Mouse (Mus musculus): ENCODE measurements around the gene Asgr1. TPM values are rescaled to one million over a fixed set of nuclear protein-coding genes. Genes with fewer than 3 reads are reported as not detected.

The Asgr1 gene
- polyA plus RNA-seq, 1 experiment from 2014 or later, result 458 TPM

DNA sequence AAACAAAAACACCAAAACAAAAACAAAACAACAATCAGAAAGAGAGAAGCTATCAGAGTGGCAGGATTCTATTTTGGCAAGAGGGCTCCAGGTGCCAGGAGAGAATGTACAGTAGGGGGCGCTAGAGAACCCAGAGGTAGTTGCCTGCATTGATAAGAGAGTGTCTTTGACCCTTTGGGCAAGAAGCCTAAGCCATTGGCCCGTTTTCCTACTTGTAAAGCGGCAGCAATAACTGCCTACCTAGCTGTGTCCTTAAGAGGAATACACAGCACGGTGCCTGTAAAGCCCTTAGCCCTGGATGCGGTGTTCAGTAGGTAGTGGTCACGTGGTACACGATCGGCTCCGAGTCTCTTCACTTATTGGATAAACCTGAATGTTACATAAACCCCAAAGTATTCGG, 4.1 kb upstream of the Asgr1 start:
- DNase-seq (no peak), ATAC-seq (no peak)
- 63% methylated on average over 10 of the region's 10 CpGs for WGBS (ENCODE audit: insufficient replicate concordance)
- H3K9ac ChIP-seq (replicated peaks), result no peak overlapping the region
- no peak overlapping the region for H3K27ac ChIP-seq (ENCODE audit: low read depth)
- no peaks in the 10 kb centered on the region for H3K9me3 ChIP-seq (ENCODE audit: low read length)
- no peaks in the 10 kb centered on the region for H3K27me3 ChIP-seq (ENCODE audit: insufficient read depth, low read length)
- no peak overlapping the region for H3K4me3 ChIP-seq (ENCODE audit: low read depth, low read length)
- no peak overlapping the region for H3K4me2 ChIP-seq (ENCODE audit: low read depth, low read length)
- TF ChIP-seq CTCF (IDR thresholded peaks at IDR 0.05; ENCODE audit: low read depth) (peak; percentile 56), EP300 (IDR thresholded peaks at IDR 0.05; ENCODE audit: low read depth) (no peak)
- no peaks in the 10 kb centered on the region for H3K4me1 ChIP-seq (ENCODE audit: insufficient read depth)
- no peaks in the 10 kb centered on the region for H3K36me3 ChIP-seq (replicated peaks; ENCODE audit: insufficient read depth, low read length)

DNA sequence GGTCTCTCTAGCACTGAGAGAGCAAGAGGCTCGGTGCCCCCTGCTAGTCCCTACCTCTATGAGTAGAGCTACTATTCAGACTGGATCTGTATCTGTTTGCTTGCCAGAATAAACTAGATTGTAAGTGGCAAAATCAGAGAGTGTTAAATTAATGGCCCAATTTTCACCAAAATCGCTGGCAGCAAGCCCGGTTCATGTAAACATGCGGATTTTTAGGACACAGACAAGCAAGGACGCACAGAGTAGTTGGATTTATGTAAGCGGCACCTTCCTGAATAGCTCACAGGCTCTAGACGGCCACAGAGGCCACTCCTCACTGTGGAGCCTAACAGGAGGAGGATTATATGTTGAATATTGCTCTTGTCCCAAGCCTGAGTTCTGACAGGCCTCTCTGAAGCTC, 729 bp upstream of the Asgr1 start:
- no peak overlapping the region for H3K4me2 ChIP-seq (ENCODE audit: low read depth, low read length)
- no peak overlapping the region for H3K9ac ChIP-seq (replicated peaks)
- TF ChIP-seq CTCF (IDR thresholded peaks at IDR 0.05; ENCODE audit: low read depth) (no peak), EP300 (IDR thresholded peaks at IDR 0.05; ENCODE audit: low read depth) (no peak)
- H3K9me3 ChIP-seq (ENCODE audit: low read length), result no peaks in the 10 kb centered on the region
- ATAC-seq, result no peak
- 60% methylated on average over 7 of the region's 7 CpGs for WGBS (ENCODE audit: insufficient replicate concordance)
- no peak overlapping the region for H3K4me3 ChIP-seq (ENCODE audit: low read depth, low read length)
- H3K27ac ChIP-seq (ENCODE audit: low read depth), result peak overlapping the region; percentile 88
- no peaks in the 10 kb centered on the region for H3K4me1 ChIP-seq (ENCODE audit: insufficient read depth)
- no peak for DNase-seq
- H3K36me3 ChIP-seq (replicated peaks; ENCODE audit: insufficient read depth, low read length), result peaks cover 6% of the 10 kb centered on the region; the same call in 1 of the 2 replicates
- no peaks in the 10 kb centered on the region for H3K27me3 ChIP-seq (ENCODE audit: insufficient read depth, low read length)

DNA sequence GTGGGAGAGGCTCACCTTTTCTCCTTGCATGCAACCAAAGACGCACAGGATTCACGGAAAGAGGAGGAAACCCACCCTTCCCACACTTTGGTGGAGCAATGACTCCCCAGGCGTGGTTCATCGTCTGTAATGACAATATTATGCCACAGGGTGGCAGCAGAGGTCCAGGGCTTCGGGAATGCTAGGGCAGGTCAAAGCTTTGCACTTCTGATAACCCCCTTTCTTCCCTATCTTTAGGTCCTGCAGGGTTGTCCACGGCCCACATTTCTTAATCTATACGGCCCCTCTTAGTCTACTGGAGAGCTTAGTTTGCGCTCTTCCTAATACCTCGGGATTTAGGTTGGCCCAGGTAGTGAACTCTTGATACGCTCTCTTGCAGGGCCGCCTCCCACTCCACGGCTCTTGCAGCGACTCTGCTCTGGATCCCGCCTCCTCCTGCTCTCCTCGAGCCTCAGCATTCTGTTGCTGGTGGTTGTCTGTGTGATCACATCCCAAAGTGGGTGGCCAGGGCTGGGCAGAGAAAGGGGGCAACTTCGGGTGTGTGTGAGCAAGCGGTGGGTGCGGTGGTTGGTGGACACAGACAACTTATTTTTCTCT, 1.8 kb downstream of the Asgr1 start:
- ATAC-seq, result peak; percentile 16; the same call in 1 of the 2 replicates
- Histone ChIP-seq H3K9ac (replicated peaks) (peak overlapping the region; percentile 13; the same call in 1 of the 2 replicates), H3K27me3 (ENCODE audit: insufficient read depth, low read length) (no peaks in the 10 kb centered on the region), H3K4me1 (ENCODE audit: insufficient read depth) (no peaks in the 10 kb centered on the region), H3K4me2 (ENCODE audit: low read depth, low read length) (peak overlapping the region; percentile 71), H3K9me3 (ENCODE audit: low read length) (no peaks in the 10 kb centered on the region), H3K36me3 (replicated peaks; ENCODE audit: insufficient read depth, low read length) (peaks cover 6% of the 10 kb centered on the region), H3K27ac (ENCODE audit: low read depth) (peak overlapping the region; percentile 88), H3K4me3 (ENCODE audit: low read depth, low read length) (peak overlapping the region; percentile 38)
- WGBS (ENCODE audit: insufficient replicate concordance), result 32% methylated on average over 18 of the region's 18 CpGs
- TF ChIP-seq CTCF (IDR thresholded peaks at IDR 0.05; ENCODE audit: low read depth) (peak; percentile 95), EP300 (IDR thresholded peaks at IDR 0.05; ENCODE audit: low read depth) (no peak)
- peak; percentile 85 for DNase-seq

DNA sequence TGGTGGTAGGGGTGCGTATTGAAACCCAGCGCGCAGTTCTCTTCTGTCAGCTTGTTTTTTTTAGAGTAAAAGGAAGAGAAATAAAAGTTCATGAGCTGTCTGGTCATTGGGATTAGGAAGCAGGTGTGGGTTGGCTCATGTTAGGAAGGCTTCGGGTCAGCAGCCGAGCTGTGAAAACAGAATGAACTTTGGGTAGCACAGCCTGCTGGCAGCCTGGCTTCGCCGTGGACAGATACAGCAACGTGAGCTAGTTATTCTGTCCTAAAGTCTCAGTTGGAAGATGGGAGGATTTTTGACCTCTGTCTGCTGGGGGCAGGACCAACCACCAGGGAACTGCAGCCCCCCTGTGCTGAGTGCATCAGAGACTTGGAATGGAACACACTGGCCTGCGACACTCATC, 3.9 kb downstream of the Asgr1 start:
- WGBS (ENCODE audit: insufficient replicate concordance), result 80% methylated on average over 9 of the region's 9 CpGs
- H3K27me3 ChIP-seq (ENCODE audit: insufficient read depth, low read length), result no peaks in the 10 kb centered on the region
- no peak overlapping the region for H3K9ac ChIP-seq (replicated peaks)
- no peaks in the 10 kb centered on the region for H3K9me3 ChIP-seq (ENCODE audit: low read length)
- DNase-seq (no peak), ATAC-seq (no peak)
- H3K36me3 ChIP-seq (replicated peaks; ENCODE audit: insufficient read depth, low read length), result peaks cover 6% of the 10 kb centered on the region
- no peak overlapping the region for H3K4me2 ChIP-seq (ENCODE audit: low read depth, low read length)
- H3K27ac ChIP-seq (ENCODE audit: low read depth), result no peak overlapping the region
- H3K4me3 ChIP-seq (ENCODE audit: low read depth, low read length), result no peak overlapping the region
- TF ChIP-seq CTCF (IDR thresholded peaks at IDR 0.05; ENCODE audit: low read depth), result no peak
- no peak for TF ChIP-seq EP300 (IDR thresholded peaks at IDR 0.05; ENCODE audit: low read depth)
- no peaks in the 10 kb centered on the region for H3K4me1 ChIP-seq (ENCODE audit: insufficient read depth)

DNA sequence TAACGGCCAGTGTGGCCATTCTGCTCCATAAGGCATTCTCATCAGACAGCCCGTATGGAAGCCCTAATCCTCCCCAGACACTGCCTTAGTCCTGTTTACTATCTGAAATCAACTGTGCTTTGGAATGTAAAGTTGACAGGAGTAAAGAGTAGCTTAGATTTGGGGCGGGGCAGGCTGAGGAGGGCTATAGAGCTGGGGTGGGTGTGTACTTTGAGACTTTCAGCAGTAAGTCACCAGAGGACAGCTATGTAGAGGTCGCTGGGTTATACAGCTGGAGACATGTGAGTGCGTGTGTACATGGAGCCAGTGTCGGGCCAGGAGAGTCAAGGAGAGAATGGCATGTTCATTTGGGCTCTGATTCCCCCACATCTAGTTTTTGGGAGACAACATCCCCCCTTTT, 6.0 kb downstream of the Asgr1 start:
- ATAC-seq (no peak), DNase-seq (no peak)
- Histone ChIP-seq H3K27ac (ENCODE audit: low read depth) (no peak overlapping the region), H3K4me2 (ENCODE audit: low read depth, low read length) (no peak overlapping the region), H3K4me1 (ENCODE audit: insufficient read depth) (no peaks in the 10 kb centered on the region), H3K4me3 (ENCODE audit: low read depth, low read length) (no peak overlapping the region), H3K27me3 (ENCODE audit: insufficient read depth, low read length) (no peaks in the 10 kb centered on the region), H3K9me3 (ENCODE audit: low read length) (no peaks in the 10 kb centered on the region), H3K36me3 (replicated peaks; ENCODE audit: insufficient read depth, low read length) (peaks cover 6% of the 10 kb centered on the region), H3K9ac (replicated peaks) (no peak overlapping the region)
- no peak for TF ChIP-seq EP300 (IDR thresholded peaks at IDR 0.05; ENCODE audit: low read depth)
- TF ChIP-seq CTCF (IDR thresholded peaks at IDR 0.05; ENCODE audit: low read depth), result no peak
- 62% methylated on average over 6 of the region's 6 CpGs for WGBS (ENCODE audit: insufficient replicate concordance)

DNA sequence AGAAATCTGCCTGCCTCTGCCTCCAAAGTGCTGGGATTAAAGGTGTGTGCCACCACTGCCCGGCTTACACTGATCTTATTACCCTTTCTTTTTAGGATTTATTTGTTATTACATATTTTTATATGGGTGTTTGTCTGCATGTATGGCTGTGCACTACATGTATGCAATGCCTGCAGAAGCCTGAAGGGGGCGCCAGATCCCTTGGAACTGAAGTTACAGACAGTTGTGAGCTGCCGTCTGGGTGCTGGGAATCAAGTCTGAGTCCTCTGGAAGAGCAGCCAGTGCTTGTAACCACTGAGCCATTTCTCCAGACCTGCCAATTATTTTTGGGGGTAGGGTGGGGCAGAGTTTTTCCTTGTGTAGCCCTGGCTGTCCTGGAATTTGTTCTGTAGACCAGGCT, 9.2 kb downstream of the Asgr1 start:
- no peak overlapping the region for H3K4me2 ChIP-seq (ENCODE audit: low read depth, low read length)
- H3K27me3 ChIP-seq (ENCODE audit: insufficient read depth, low read length), result no peaks in the 10 kb centered on the region
- H3K4me3 ChIP-seq (ENCODE audit: low read depth, low read length), result no peak overlapping the region
- no peak for TF ChIP-seq EP300 (IDR thresholded peaks at IDR 0.05; ENCODE audit: low read depth)
- TF ChIP-seq CTCF (IDR thresholded peaks at IDR 0.05; ENCODE audit: low read depth), result peak; percentile 28
- WGBS (ENCODE audit: insufficient replicate concordance), result 62% methylated on average over 3 of the region's 3 CpGs
- no peak overlapping the region for H3K27ac ChIP-seq (ENCODE audit: low read depth)
- H3K9ac ChIP-seq (replicated peaks), result no peak overlapping the region
- no peaks in the 10 kb centered on the region for H3K4me1 ChIP-seq (ENCODE audit: insufficient read depth)
- H3K9me3 ChIP-seq (ENCODE audit: low read length), result no peaks in the 10 kb centered on the region
- DNase-seq, result no peak
- H3K36me3 ChIP-seq (replicated peaks; ENCODE audit: insufficient read depth, low read length), result no peaks in the 10 kb centered on the region; the same call in 1 of the 2 replicates
- ATAC-seq, result no peak
